9 mouse cellular contexts compared by ENCODE assay signal in genomic region chr14:47181497-47182290, GRCm38 (mm10). TPM values are rescaled to one million over a fixed set of nuclear protein-coding genes. Genes with fewer than 3 reads are reported as not detected.
A peak's percentile ranks its signal among the peaks of the same experiment; 100 is the strongest.
DNase-seq lines count a peak whose midpoint lies in the region; ATAC-seq and TF ChIP-seq lines count a peak whose summit lies in the region.
"Had no signal": no experiment of that assay in that cellular context is flagged by ENCODE, and none has a peak within 500 bp of the region (broad histone marks: within the 10 kb centered on the region; RNA-seq: fewer than 3 reads in every experiment).

No protein-coding gene starts in this region.

- 58% methylated on average over 11 of the region's 11 CpGs for WGBS in midbrain, postnatal 0 days
- WGBS in midbrain, embryonic 15.5 days, result 51% methylated on average over 11 of the region's 11 CpGs

- H3K9me3 ChIP-seq in midbrain, postnatal 0 days (ENCODE audit: low read length), result no peaks in the 10 kb centered on the region
- H3K9me3 ChIP-seq in midbrain, embryonic 15.5 days, result no peaks in the 10 kb centered on the region

- H3K9ac ChIP-seq in midbrain, postnatal 0 days (replicated peaks; ENCODE audit: low read length, poor library complexity, severe bottlenecking), result no peak overlapping the region
- H3K9ac ChIP-seq in midbrain, embryonic 15.5 days, result no peak overlapping the region

- intact Hi-C loops in heart, postnatal 14 days (cut with DNase I), result no loop called here
- intact Hi-C loops in left cerebral cortex, postnatal 14 days (cut with DNase I), result loop anchor here (10.0 kb wide), 1 partner anchor 297 kb away; the partner anchor contains the start of gene Samd4

- DNase-seq in adrenal gland, adult 18-20 months (ENCODE audit: low spot score in 2 of 2), result peak; percentile 45 to 54
- DNase-seq in adrenal gland, adult 8-10 months, result no peak
- peak; percentile 85 for DNase-seq in midbrain, postnatal 0 days (ENCODE audit: low spot score)
- peak; percentile 42 to 74 for DNase-seq in cerebellum, postnatal 25 days
- DNase-seq in heart, postnatal 14 days, result peak; percentile 62 to 80
- peak; percentile 69 to 86 for DNase-seq in left cerebral cortex, postnatal 14 days (ENCODE audit: low spot score in 2 of 2)
- peak; percentile 63 to 68 for DNase-seq in right cerebral cortex, adult 2 months (ENCODE audit: low spot score in 2 of 2)

- no peaks in the 10 kb centered on the region for H3K27me3 ChIP-seq in midbrain, postnatal 0 days (ENCODE audit: insufficient read depth, low read length)
- H3K27me3 ChIP-seq in midbrain, embryonic 15.5 days (replicated peaks), result no peaks in the 10 kb centered on the region

- TF ChIP-seq CTCF in midbrain, postnatal 0 days (IDR thresholded peaks at IDR 0.05), result peak; percentile 73

- H3K4me1 ChIP-seq in midbrain, postnatal 0 days (ENCODE audit: insufficient read depth, low read length), result no peaks in the 10 kb centered on the region
- no peaks in the 10 kb centered on the region for H3K4me1 ChIP-seq in midbrain, embryonic 15.5 days

- H3K4me2 ChIP-seq in midbrain, postnatal 0 days (ENCODE audit: low read depth, low read length, poor library complexity, severe bottlenecking), result no peak overlapping the region
- H3K4me2 ChIP-seq in midbrain, embryonic 15.5 days, result no peak overlapping the region

- no peak overlapping the region for H3K4me3 ChIP-seq in midbrain, postnatal 0 days (ENCODE audit: low read depth, low read length)
- no peak overlapping the region for H3K4me3 ChIP-seq in midbrain, embryonic 15.5 days

- ATAC-seq in midbrain, postnatal 0 days (ENCODE audit: low FRiP score), result no peak
- no peak for ATAC-seq in midbrain, embryonic 15.5 days (replicated peaks)

- H3K36me3 ChIP-seq in midbrain, postnatal 0 days (ENCODE audit: insufficient read depth, low read length), result no peaks in the 10 kb centered on the region
- H3K36me3 ChIP-seq in midbrain, embryonic 15.5 days (replicated peaks), result no peaks in the 10 kb centered on the region

- H3K27ac ChIP-seq in midbrain, postnatal 0 days (ENCODE audit: low read depth, low read length), result no peak overlapping the region
- no peak overlapping the region for H3K27ac ChIP-seq in midbrain, embryonic 15.5 days
- H3K27ac ChIP-seq: macrophage had no signal

RNA-seq across cellular contexts. Expression of gene Gch1, which starts 7.5 kb away (rescaled TPM):
- 100 to 1,000 TPM in 1 of 2 experiments, 10 to 100 TPM in 1; 72.7 to 115 TPM for total RNA-seq in adrenal gland, adult 18-20 months (2021)
- total RNA-seq in adrenal gland, adult 8-10 months (2022), result 10 to 100 TPM; 54.1 to 98.5 (median 75.2) TPM
- 8.8 and 9.4 TPM in 2 replicates for total RNA-seq in midbrain, postnatal 0 days (2014; rRNA removed)
- polyA plus RNA-seq in midbrain, postnatal 0 days (2015; fragmentation: Nextera tagmentation; extraction: Ambion mirVana), result 5.3 and 6.9 TPM in 2 replicates
- 5.7 and 5.9 TPM in 2 replicates for polyA plus RNA-seq in midbrain, embryonic 15.5 days (2015; fragmentation: Nextera tagmentation; extraction: Ambion mirVana)
- total RNA-seq in heart, postnatal 14 days (2021), result 1 to 10 TPM; 8.0 to 8.1 TPM
- total RNA-seq in left cerebral cortex, postnatal 14 days (2021), result 1 to 10 TPM; 1.3 to 1.4 TPM
